Mouse (Mus musculus) B cell, adult 2 months (primary cell): Measurements from ENCODE around the gene AC109138.7.
"Not testable (repeated sequence)": the region's sequence is repeated elsewhere in the genome, so short reads cannot be mapped to it uniquely, and the experiment has no call there.

Experiments
- DNase-seq, 2 experiments: peaks; one replicate each; pipeline ENCODE4 v3.0.0; 2022

Gene AC109138.7

GRCm38 (mm10) chr19:4218784-4219183 lies 4.6 kb downstream of the AC109138.7 start:
- peak in 1 of 2 experiments; percentile 53 for DNase-seq

DNA sequence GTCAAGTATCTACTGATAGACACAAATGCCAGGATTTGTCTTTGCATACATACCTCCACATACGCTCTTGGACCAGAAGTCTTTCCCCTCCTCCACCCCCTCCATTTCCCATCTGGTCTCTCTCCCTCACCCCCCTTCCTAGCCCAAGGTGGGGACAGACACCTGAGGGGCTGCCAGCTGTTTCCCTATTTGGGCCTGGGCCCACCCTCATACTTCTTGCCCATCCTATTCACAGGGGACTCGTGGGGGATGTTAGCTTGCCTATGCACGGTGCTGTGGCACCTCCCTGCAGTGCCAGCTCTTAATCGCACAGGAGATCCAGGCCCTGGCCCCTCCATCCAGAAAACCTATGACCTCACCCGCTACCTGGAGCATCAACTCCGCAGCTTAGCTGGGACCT lies 5.8 kb downstream of the AC109138.7 start:
- DNase-seq: no peak

DNA sequence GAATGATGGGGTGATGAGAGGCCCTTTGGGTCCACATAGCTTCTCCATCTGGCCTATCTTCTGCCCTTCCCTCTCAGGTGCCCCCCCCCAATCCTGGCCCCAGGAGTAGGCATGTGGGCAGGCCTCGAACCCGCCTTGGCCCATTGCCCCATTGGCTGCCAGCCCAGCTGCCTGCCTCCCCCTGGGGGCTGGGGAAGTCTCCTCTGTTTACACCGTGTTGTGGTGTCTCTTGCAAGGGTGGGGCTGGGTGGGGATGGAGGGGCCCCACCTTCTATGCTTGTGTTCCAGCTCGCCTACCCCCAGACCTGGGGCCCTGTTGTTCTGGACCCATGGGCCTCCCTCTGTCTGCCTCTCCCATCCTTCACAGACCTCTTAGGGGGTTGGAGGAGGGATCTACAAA lies 6.3 kb downstream of the AC109138.7 start:
- DNase-seq: peak in 1 of 2 experiments; percentile 35

DNA sequence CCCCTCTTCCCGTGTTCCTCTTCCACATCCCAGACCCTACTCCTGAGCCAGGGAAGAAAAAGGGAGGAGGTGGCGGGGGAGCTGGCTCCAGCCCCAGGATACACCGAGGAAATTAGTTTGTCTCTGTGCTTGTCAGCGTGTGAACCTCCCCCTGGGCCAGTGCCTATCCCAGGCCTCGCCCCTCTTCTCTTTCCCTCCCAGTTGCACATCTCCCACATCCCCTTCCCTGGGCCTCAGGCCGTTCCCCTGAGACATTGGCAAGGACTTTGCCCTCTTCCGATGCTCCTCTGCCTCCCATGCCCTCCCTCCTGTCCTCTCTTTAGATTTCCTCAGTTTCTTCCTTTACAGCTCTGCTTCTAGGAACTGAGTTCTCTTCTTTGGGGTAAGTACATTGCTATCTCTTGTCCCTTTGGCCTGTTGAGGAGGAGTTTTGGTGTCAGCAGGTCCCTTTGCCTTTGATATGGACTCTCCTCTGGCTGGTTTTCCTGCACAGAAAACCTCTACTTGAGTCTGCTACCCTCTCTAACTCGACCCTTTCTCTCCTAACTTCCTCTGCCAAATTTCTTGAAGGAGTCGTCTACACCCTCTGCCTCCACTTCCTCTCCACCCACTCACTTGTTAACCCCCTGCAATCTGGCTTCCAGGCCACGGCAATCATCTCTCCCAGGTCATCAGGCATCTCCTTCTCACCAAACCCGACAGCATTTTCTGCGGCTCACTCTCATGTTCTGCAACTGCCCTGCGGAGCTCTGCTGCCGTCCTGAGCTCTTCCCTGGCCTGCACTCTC lies 7.0 kb downstream of the AC109138.7 start:
- peak in 1 of 2 experiments; percentile 46 for DNase-seq

DNA sequence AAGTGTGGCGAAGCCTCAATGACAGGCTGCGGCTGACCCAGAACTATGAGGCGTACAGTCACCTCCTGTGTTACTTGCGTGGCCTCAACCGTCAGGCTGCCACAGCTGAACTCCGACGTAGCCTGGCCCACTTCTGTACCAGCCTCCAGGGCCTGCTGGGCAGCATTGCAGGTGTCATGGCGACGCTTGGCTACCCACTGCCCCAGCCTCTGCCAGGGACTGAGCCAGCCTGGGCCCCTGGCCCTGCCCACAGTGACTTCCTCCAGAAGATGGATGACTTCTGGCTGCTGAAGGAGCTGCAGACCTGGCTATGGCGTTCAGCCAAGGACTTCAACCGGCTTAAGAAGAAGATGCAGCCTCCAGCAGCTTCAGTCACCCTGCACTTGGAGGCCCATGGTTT lies 8.0 kb downstream of the AC109138.7 start:
- peak; percentile 37 to 42 for DNase-seq

DNA sequence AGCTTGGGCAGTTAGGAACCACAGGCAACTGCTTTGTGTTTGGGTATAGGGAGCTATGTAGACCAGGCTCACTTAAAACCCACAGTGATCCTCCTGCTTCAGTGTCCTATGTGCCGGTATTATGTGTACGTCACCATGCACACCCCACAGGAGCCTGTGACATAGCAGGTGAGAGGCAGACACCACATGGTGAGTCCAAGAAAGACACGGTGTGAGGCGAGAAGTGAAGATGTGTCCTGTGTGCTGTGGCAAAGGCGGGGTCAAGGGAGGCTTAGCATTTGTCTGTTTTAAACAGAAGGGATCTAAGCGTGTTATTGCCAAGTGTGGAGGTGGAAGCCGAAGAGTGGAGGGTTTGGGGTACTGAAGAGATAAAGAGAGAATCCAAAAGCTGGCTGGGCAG lies 12.6 kb downstream of the AC109138.7 start:
- DNase-seq: peak; percentile 55 to 63

- peak in 1 of 2 experiments; percentile 31 for DNase-seq
These were observed 13.3 kb downstream of the AC109138.7 start for GRCm38 (mm10) chr19:4227446-4227845.

GRCm38 (mm10) chr19:4227894-4228678 lies 13.9 kb downstream of the AC109138.7 start:
- DNase-seq: peak; percentile 78 to 79

DNA sequence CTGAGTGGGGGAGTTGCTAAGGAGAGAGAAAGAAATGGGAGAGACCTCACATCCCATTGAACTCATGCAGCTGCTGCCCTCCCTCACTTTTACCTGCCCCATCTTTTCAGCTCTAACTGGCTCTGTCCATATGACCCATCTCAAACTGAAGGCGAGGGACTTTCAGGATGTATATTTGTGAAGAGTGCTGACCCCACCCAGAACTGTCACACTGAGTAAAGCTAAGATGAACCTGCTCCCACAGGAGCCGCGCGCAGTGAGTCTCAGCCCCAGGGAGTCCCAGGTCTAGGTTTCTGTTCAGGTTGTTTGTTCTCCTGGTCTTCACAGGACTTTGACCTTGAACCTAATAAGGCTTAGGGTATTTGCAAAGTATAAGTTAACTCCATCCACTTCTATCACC lies 14.7 kb downstream of the AC109138.7 start:
- DNase-seq: no peak

DNA sequence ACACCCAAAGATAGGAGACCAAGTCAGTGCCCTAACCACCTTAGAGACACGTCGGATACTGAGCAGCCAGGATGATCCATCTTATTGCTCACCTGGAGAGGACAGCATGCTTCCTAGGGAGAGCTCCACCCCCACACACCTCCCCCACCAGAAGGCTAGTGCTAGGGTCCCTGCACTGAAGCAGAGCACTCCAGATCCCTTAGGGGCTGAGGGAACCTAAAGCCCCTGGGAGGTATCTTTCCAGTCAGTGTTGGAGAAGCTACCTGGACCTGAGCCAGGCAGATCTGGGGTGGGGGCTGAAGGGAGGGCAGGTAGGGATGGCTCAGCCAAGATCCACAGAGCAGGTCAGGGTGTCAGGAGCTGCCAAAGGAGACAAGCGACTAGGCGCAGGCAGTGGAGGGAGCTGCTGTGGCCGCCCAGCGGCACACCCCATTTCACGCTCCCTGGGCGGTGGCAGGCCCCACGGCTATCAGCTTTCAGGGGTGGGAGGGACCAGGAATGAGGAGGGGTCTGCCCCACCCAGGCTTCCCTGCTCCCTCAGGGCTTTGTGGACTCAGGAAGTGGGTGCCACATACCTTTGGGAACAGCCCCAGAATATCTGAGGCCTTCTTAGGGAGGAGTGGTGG lies 15.4 kb downstream of the AC109138.7 start:
- no peak for DNase-seq

- peak; percentile 36 to 43 for DNase-seq
These were observed 16.3 kb downstream of the AC109138.7 start for GRCm38 (mm10) chr19:4230415-4230814.

DNA sequence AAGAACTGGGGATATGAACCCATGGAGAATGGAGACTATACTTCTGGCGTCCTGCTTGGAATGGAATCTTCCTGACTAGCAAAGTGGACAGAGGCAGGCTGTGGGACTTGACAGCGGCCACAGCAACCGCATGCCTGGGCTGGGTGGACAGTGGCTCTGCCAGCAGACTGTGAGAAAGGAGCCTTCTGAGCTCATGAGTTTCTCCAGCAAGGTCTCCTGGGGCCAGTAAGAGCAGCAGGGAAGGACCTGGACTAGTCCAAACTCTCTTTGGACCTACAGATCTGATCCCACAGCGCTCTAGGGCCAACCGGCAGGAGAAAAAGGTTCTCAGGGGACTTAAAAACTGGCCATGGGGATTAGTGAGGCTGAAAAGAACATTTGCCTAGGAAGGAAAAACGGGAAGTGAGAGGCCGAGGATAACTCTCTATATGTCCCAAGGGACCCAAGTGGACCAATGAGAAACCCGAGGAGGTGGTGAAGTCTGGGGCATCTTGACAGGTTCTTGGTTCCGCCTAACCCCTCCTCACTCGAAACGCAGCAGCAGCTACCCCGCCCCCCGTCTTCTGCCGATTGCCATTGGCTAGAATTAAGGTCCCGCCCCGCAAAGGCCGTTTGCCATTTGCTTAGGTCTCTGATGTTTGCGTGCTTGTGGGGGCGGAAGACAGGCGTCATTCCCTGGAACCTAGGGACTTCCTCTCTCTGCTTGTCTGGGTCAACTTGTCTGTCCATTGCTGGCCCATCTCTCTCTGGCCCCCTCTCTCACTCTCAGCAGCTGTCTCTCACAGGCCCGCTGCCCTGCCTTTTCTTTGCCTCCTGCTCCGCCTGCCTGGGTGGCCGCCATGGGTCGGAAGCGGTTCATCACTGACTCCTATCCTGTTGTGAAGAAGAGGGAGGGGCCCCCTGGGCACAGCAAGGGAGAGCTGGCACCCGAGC lies 17.4 kb downstream of the AC109138.7 start, which contains the start of gene Pold4:
Gene Pold4, plus strand, starts transcription at position 647 of the 933 bp plus-strand sequence.
- peak; percentile 97 to 98 for DNase-seq

DNA sequence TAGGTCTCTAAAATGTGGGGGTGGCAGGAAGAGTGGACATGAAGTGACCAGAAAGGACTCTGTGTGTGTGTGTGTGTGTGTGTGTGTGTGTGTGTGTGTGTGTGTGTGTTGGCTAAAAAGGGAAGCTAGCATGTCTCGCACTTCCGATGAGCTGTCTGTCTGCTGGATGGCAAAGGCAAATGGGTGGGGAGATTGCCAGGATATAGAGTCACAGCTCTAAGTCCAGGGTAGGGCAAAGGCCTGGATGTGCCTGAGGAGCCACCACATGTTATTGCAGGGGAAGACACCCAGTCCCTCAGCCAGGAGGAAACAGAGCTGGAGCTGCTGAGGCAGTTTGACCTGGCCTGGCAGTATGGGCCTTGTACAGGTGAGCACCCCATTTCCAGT lies 18.0 kb downstream of the AC109138.7 start:
- DNase-seq: no peak

GRCm38 (mm10) chr19:4232651-4233050 lies 18.5 kb downstream of the AC109138.7 start:
- DNase-seq: no peak

GRCm38 (mm10) chr19:4234548-4234947 lies 20.4 kb downstream of the AC109138.7 start:
- DNase-seq: no peak

GRCm38 (mm10) chr19:4240247-4240668 lies 26.1 kb downstream of the AC109138.7 start:
- DNase-seq: no peak

GRCm38 (mm10) chr19:4242416-4242815 lies 28.3 kb downstream of the AC109138.7 start:
- DNase-seq: peak in 1 of 2 experiments; percentile 22

DNA sequence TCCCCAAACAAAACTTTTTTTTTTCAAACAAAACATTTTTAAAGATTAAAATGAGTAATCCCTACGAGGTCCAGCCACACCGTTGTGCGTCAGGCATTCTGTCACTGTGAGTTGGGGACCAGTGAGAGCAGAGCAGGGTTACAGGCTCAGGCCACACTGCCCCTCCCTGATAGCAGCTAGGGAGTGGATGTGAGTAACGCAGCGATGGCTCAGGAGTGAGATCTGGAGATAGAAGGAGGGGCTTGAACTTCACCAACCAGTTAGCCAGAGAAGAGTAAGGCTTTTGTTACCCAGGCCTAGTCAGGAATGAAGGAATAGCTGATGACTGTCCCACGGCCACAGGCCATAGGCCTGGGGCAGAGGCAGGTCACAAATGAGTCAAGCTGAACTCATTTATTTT lies 30.6 kb downstream of the AC109138.7 start:
- DNase-seq: no peak

- peak in 1 of 2 experiments; percentile 43 for DNase-seq
These were observed 32.9 kb downstream of the AC109138.7 start for GRCm38 (mm10) chr19:4247010-4247409.

- not testable (repeated sequence) for DNase-seq
These were observed 34.5 kb downstream of the AC109138.7 start for GRCm38 (mm10) chr19:4248683-4249082.

DNA sequence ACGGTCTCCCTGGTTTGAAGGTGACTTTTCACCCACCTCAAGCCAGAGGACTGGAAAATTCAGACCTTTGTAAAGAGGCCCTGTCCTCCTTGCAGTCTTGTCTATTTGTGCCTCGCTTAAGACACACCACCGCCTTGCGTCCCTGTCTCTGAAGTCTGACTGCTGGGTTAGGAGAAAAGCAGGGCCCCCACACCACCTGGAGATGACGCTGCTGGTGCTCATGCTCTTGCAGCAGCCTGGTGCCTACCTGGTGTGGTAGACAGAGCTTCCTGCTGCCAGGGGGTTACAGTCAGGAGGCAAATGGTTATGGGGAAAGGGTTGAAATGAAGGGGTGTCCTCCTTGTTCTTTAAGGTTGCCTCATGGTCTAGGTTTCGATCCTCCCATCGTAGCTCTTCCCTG lies 40.1 kb downstream of the AC109138.7 start:
- peak in 1 of 2 experiments; percentile 13 for DNase-seq

GRCm38 (mm10) chr19:4255583-4256162 lies 41.5 kb downstream of the AC109138.7 start:
- DNase-seq: peak; percentile 35 to 39
